Mouse (Mus musculus): Measurements from ENCODE around the gene Slc25a34. TPM values are rescaled to one million over a fixed set of nuclear protein-coding genes. Genes with fewer than 3 reads are reported as not detected.

The Slc25a34 gene
- polyA plus RNA-seq, 1 experiment: 0.13 TPM

DNA sequence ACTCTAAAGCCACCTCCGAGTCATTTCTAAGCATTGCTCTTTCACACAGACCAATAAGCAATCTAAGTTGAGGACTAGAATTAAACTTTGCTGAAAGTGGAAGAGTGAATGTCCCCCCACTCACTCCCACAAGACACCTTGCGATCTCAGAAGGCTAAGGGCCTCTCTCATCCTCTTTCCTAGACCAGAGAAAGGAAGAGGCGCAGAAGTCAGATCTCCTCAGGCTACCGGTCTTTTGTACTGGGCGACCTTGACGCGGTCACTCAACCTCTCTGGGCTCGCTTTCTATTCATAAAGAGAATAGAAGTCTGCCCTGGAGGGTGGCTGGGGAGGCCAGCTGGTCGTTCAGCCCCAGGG is 24.7 kb downstream of the Slc25a34 start:
- Histone ChIP-seq H3K79me3 (ENCODE audit: low read depth) (peaks cover 29% of the 10 kb centered on the region), H3K4me3 (ENCODE audit: insufficient read depth, poor library complexity, severe bottlenecking) (peak overlapping the region; percentile 72), H3K27me3 (ENCODE audit: control insufficient read depth, insufficient read depth, insufficient read length) (no peaks in the 10 kb centered on the region), H3K36me3 (ENCODE audit: control insufficient read depth, insufficient read depth) (peaks cover 16% of the 10 kb centered on the region), H3K79me2 (ENCODE audit: control insufficient read depth, insufficient read depth) (peaks cover 46% of the 10 kb centered on the region), H3ac (ENCODE audit: control insufficient read depth, insufficient read length, low read depth) (peak overlapping the region; percentile 79)
- no peak for TF ChIP-seq MYOD1 (IDR thresholded peaks at IDR 0.05; ENCODE audit: control insufficient read depth, insufficient read length, low read depth)
- no peak for TF ChIP-seq FOSL1 (IDR thresholded peaks at IDR 0.05; ENCODE audit: insufficient read depth, low read length, poor library complexity, severe bottlenecking)
- no peak for TF ChIP-seq CEBPB (IDR thresholded peaks at IDR 0.05; ENCODE audit: low read depth)
- no peak for TF ChIP-seq MAX (IDR thresholded peaks at IDR 0.05)
- no peak for TF ChIP-seq CTCF (IDR thresholded peaks at IDR 0.05; ENCODE audit: control insufficient read depth, insufficient read depth, insufficient read length)
- TF ChIP-seq USF1 (IDR thresholded peaks at IDR 0.05; ENCODE audit: low read depth): no peak
- TF ChIP-seq MYOG (IDR thresholded peaks at IDR 0.05; ENCODE audit: control insufficient read depth, extremely low read depth, insufficient read length): no peak

- Histone ChIP-seq H3K27me3 (ENCODE audit: control insufficient read depth, insufficient read depth, insufficient read length) (no peaks in the 10 kb centered on the region), H3K79me3 (ENCODE audit: low read depth) (peaks cover 29% of the 10 kb centered on the region), H3K4me3 (ENCODE audit: insufficient read depth, poor library complexity, severe bottlenecking) (peak overlapping the region; percentile 72), H3K79me2 (ENCODE audit: control insufficient read depth, insufficient read depth) (peaks cover 47% of the 10 kb centered on the region), H3K36me3 (ENCODE audit: control insufficient read depth, insufficient read depth) (peaks cover 18% of the 10 kb centered on the region), H3ac (ENCODE audit: control insufficient read depth, insufficient read length, low read depth) (peak overlapping the region; percentile 79)
- TF ChIP-seq MYOD1 (IDR thresholded peaks at IDR 0.05; ENCODE audit: control insufficient read depth, insufficient read length, low read depth): no peak
- no peak for TF ChIP-seq MYOG (IDR thresholded peaks at IDR 0.05; ENCODE audit: control insufficient read depth, extremely low read depth, insufficient read length)
- TF ChIP-seq USF1 (IDR thresholded peaks at IDR 0.05; ENCODE audit: low read depth): no peak
- TF ChIP-seq CEBPB (IDR thresholded peaks at IDR 0.05; ENCODE audit: low read depth): no peak
- TF ChIP-seq CTCF (IDR thresholded peaks at IDR 0.05; ENCODE audit: control insufficient read depth, insufficient read depth, insufficient read length): no peak
- no peak for TF ChIP-seq FOSL1 (IDR thresholded peaks at IDR 0.05; ENCODE audit: insufficient read depth, low read length, poor library complexity, severe bottlenecking)
- no peak for TF ChIP-seq MAX (IDR thresholded peaks at IDR 0.05)
These were observed 25.3 kb downstream of the Slc25a34 start for GRCm38 (mm10) chr4:141598199-141598893.

GRCm38 (mm10) chr4:141596700-141597328 is 26.8 kb downstream of the Slc25a34 start:
- Histone ChIP-seq H3ac (ENCODE audit: control insufficient read depth, insufficient read length, low read depth) (no peak overlapping the region), H3K27me3 (ENCODE audit: control insufficient read depth, insufficient read depth, insufficient read length) (no peaks in the 10 kb centered on the region), H3K79me3 (ENCODE audit: low read depth) (peaks cover 29% of the 10 kb centered on the region), H3K79me2 (ENCODE audit: control insufficient read depth, insufficient read depth) (peaks cover 47% of the 10 kb centered on the region), H3K4me3 (ENCODE audit: insufficient read depth, poor library complexity, severe bottlenecking) (no peak overlapping the region), H3K36me3 (ENCODE audit: control insufficient read depth, insufficient read depth) (peaks cover 32% of the 10 kb centered on the region)
- TF ChIP-seq MAX (IDR thresholded peaks at IDR 0.05) (no peak), FOSL1 (IDR thresholded peaks at IDR 0.05; ENCODE audit: insufficient read depth, low read length, poor library complexity, severe bottlenecking) (no peak), MYOD1 (IDR thresholded peaks at IDR 0.05; ENCODE audit: control insufficient read depth, insufficient read length, low read depth) (no peak), CEBPB (IDR thresholded peaks at IDR 0.05; ENCODE audit: low read depth) (no peak), CTCF (IDR thresholded peaks at IDR 0.05; ENCODE audit: control insufficient read depth, insufficient read depth, insufficient read length) (no peak), MYOG (IDR thresholded peaks at IDR 0.05; ENCODE audit: control insufficient read depth, extremely low read depth, insufficient read length) (no peak), USF1 (IDR thresholded peaks at IDR 0.05; ENCODE audit: low read depth) (no peak)

DNA sequence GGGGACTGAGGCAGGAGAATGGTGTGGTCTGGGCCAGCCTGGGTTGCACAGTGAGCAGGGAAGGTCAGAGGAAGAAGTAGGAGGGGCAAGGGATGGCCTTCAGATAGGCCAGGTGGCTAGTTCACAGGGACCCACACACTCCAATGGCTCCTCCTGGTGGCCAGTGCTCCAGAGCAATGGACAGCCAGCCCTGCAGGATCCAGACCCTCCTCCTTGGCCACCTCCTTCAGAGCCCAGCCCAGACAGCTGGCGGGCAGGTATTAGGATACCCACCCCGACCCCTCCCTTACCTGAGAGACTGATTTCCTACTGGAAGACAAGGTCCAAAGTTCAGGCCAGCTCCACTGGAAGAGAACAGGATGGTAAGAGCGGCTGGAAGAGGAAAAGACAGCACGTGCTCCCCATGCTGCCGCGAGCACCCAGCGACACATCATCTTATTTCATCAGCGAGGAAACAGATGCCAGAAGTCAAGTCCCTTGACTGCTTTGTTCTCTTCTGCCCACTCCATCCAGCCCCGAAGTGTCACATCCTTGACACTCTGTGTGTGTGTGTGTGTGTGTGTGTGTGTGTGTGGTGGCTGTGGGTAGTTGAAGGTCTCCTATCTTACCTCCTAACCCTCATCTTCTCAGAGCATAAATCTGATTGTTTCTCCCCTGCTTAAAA is 27.9 kb downstream of the Slc25a34 start:
- no peak overlapping the region for H3K4me3 ChIP-seq (ENCODE audit: insufficient read depth, poor library complexity, severe bottlenecking)
- no peak for TF ChIP-seq MYOD1 (IDR thresholded peaks at IDR 0.05; ENCODE audit: control insufficient read depth, insufficient read length, low read depth)
- no peak for TF ChIP-seq FOSL1 (IDR thresholded peaks at IDR 0.05; ENCODE audit: insufficient read depth, low read length, poor library complexity, severe bottlenecking)
- no peak for TF ChIP-seq CEBPB (IDR thresholded peaks at IDR 0.05; ENCODE audit: low read depth)
- no peak for TF ChIP-seq MYOG (IDR thresholded peaks at IDR 0.05; ENCODE audit: control insufficient read depth, extremely low read depth, insufficient read length)
- no peak for TF ChIP-seq CTCF (IDR thresholded peaks at IDR 0.05; ENCODE audit: control insufficient read depth, insufficient read depth, insufficient read length)
- no peak for TF ChIP-seq USF1 (IDR thresholded peaks at IDR 0.05; ENCODE audit: low read depth)
- TF ChIP-seq MAX (IDR thresholded peaks at IDR 0.05): no peak
- peaks cover 39% of the 10 kb centered on the region for H3K36me3 ChIP-seq (ENCODE audit: control insufficient read depth, insufficient read depth)

DNA sequence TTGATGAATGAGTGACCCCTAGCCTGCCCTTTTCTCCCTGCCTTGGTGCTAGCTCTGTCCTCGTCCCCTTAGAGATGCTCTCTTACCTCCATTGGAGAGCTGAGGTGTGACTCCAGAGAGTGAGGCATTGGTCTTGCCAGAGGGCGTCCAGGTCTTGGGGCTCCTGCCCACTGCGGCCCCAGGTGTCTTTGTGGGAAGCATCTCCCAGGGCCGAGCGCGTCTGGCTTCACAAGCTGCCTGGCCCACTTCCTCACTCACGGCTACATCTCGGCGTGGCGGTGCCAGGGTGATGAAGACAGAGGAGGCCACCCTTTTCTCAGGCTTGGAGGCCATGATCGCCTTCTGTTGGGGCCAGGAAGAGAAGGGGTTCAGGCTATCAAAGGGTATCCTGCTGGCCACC is 28.5 kb downstream of the Slc25a34 start:
- Histone ChIP-seq H3K27me3 (ENCODE audit: control insufficient read depth, insufficient read depth, insufficient read length) (no peaks in the 10 kb centered on the region), H3ac (ENCODE audit: control insufficient read depth, insufficient read length, low read depth) (no peak overlapping the region), H3K79me3 (ENCODE audit: low read depth) (peaks cover 29% of the 10 kb centered on the region), H3K4me3 (ENCODE audit: insufficient read depth, poor library complexity, severe bottlenecking) (no peak overlapping the region), H3K79me2 (ENCODE audit: control insufficient read depth, insufficient read depth) (peaks cover 47% of the 10 kb centered on the region), H3K36me3 (ENCODE audit: control insufficient read depth, insufficient read depth) (peaks cover 41% of the 10 kb centered on the region)
- no peak for TF ChIP-seq CTCF (IDR thresholded peaks at IDR 0.05; ENCODE audit: control insufficient read depth, insufficient read depth, insufficient read length)
- TF ChIP-seq USF1 (IDR thresholded peaks at IDR 0.05; ENCODE audit: low read depth): no peak
- TF ChIP-seq MYOD1 (IDR thresholded peaks at IDR 0.05; ENCODE audit: control insufficient read depth, insufficient read length, low read depth): no peak
- TF ChIP-seq CEBPB (IDR thresholded peaks at IDR 0.05; ENCODE audit: low read depth): no peak

More for the DNA sequence above, 27.9 kb downstream of the Slc25a34 start:
- Histone ChIP-seq H3K79me3 (ENCODE audit: low read depth) (peaks cover 29% of the 10 kb centered on the region), H3ac (ENCODE audit: control insufficient read depth, insufficient read length, low read depth) (no peak overlapping the region), H3K27me3 (ENCODE audit: control insufficient read depth, insufficient read depth, insufficient read length) (no peaks in the 10 kb centered on the region), H3K79me2 (ENCODE audit: control insufficient read depth, insufficient read depth) (peaks cover 47% of the 10 kb centered on the region)
